Mouse (Mus musculus) embryonic facial prominence, embryonic 14.5 days (tissue): Measurements from ENCODE around the gene Srebf2. TPM values are rescaled to one million over a fixed set of nuclear protein-coding genes. Genes with fewer than 3 reads are reported as not detected.

Source experiments
- ATAC-seq: fragments of 200-750 bp; cut with Nextera tagmentation; 2 replicates; pipeline ENCODE4 v1.8.0; 2017; ENCODE audit warnings: low read depth, moderate number of reproducible peaks, moderate TSS enrichment
- DNase-seq: peaks from one replicate; pipeline ENCODE4 v3.0.0-alpha.2; 2015; ENCODE audit warnings: low spot score
- H3K27ac ChIP-seq: fragments of 300-500 bp; sonication (generic); replicated peaks from 2 replicates; pipeline ENCODE4 v1.5.1; 2014; ENCODE audit warnings: low read depth, mild to moderate bottlenecking, low read length, moderate library complexity
- H3K27me3 ChIP-seq: fragments of 300-500 bp; sonication (generic); replicated peaks from 2 replicates; pipeline ENCODE4 v1.6.1; 2014; ENCODE audit warnings: low read length; ENCODE audit not compliant: control insufficient read depth, insufficient read depth
- H3K36me3 ChIP-seq: fragments of 300-500 bp; sonication (generic); 2 replicates; pipeline ENCODE4 v1.6.1; 2014; ENCODE audit warnings: low read length, mixed read lengths; ENCODE audit not compliant: control insufficient read depth, insufficient read depth
- H3K4me1 ChIP-seq: fragments of 300-500 bp; sonication (generic); 2 replicates; pipeline ENCODE4 v1.6.1; 2014; ENCODE audit warnings: antibody characterized with exemption, low read length; ENCODE audit not compliant: control insufficient read depth, insufficient read depth
- H3K4me2 ChIP-seq: fragments of 300-500 bp; sonication (generic); 2 replicates; pipeline ENCODE4 v1.6.1; 2014; ENCODE audit warnings: low read depth, mild to moderate bottlenecking, low read length, moderate library complexity, mixed read lengths
- H3K4me3 ChIP-seq: fragments of 300-500 bp; sonication (generic); 2 replicates; pipeline ENCODE4 v1.5.1; 2014; ENCODE audit warnings: low read depth, mild to moderate bottlenecking, low read length
- H3K9ac ChIP-seq: fragments of 300-500 bp; sonication (generic); 2 replicates; pipeline ENCODE4 v1.6.1; 2014; ENCODE audit warnings: low read depth, mild to moderate bottlenecking, low read length, moderate library complexity, mixed read lengths
- H3K9me3 ChIP-seq: fragments of 300-500 bp; sonication (generic); 2 replicates; pipeline ENCODE4 v1.6.1; 2016; ENCODE audit warnings: low read length; ENCODE audit not compliant: control insufficient read depth
- WGBS: fragments of 180-500 bp; shearing (Covaris S2); extraction: QIAGEN DNeasy Blood & Tissue Kit; methylation state at CpG from one replicate; pipeline ENCODE4 v1.1.7; 2014; 5-methylcytosine and 5-hydroxymethylcytosine counted together
- polyA plus RNA-seq: library from polyadenylated mRNA; unstranded; fragments of >200 nt; fragmentation: Nextera tagmentation; extraction: Ambion mirVana; gene quantifications from 2 replicates; pipeline ENCODE4 v1.2.1, GENCODE M21; 2014

Srebf2 gene
- polyA plus RNA-seq, 1 experiment from 2014 or later = 99.2 TPM

DNA sequence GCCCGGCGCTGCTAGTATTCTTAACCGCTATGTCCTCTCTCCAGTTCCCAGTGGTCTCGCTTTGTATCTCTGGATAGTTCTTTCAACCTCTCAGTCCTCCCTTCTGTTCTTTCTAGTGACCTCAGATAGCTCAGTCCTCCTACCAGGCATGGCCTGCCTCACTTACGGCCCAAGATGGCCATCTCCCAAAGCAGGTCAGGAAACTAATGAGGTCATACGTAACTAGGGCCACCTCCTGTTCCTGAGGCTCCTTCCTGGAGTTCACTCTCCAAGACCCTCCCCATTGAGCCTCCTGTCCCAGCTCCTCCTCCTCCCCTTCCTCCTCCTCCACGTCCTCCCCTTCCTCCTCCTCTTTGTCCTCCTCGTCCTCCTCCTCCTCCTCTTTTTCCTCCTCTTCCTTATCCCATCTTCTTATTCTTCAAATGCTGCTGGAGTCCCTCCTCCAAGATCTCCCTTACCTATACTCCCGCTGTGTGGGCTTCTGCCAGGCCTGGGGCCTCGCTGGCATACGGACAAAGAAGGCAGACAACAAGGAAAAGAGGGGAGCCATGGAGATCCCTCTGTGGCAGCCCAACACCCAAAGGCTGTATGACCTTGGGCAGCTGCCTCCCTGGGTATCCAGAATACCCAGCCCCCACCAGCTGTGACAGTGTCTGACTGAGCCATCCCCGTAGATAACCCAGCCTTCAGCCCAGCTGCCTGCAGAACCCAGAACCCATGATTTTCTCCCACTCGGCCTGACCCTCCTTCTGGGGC lies 62.5 kb downstream of the Srebf2 start:
- Histone ChIP-seq H3K9ac (no peak overlapping the region), H3K4me1 (0 out of 2 replicates have a peak, but pooled peaks cover 3% of the 10 kb centered on the region), H3K27ac (no peak overlapping the region), H3K27me3 (peaks cover 93% of the 10 kb centered on the region), H3K4me2 (no peak overlapping the region), H3K36me3 (peaks cover 18% of the 10 kb centered on the region), H3K9me3 (no peaks in the 10 kb centered on the region), H3K4me3 (no peak overlapping the region)
- ATAC-seq (no peak), DNase-seq (no peak)
- 77% methylated on average over 13 of the region's 13 CpGs for WGBS

GRCm38 (mm10) chr15:82210801-82211200 lies 63.8 kb downstream of the Srebf2 start:
- WGBS = 50% methylated on average over 1 of the region's 1 CpGs
- Histone ChIP-seq H3K4me2 (no peak overlapping the region), H3K9me3 (no peaks in the 10 kb centered on the region), H3K4me3 (no peak overlapping the region), H3K27me3 (peaks cover 97% of the 10 kb centered on the region), H3K4me1 (0 out of 2 replicates have a peak, but pooled peaks cover 3% of the 10 kb centered on the region), H3K9ac (no peak overlapping the region), H3K36me3 (peaks cover 7% of the 10 kb centered on the region), H3K27ac (no peak overlapping the region)
- no peak for DNase-seq
- ATAC-seq = no peak

DNA sequence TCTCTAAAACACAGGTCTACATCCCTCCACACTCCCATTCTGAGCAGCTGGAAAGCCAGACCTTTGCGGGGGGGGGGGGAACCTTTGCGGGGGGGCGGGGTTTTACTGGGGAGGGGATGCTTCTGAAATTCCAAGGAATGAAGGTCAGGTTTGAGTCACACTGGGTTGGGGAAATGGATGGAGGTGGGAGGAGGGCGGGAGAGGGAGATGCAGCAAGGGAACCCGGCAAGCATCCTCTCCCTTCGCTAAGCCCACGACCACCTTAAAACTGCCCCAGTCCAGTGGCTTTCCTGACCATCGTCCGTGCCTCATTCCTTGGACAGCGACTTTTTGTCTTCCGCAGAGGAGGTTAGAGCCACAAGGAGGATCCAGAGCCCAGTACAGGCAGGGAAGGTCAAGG lies 64.3 kb downstream of the Srebf2 start:
- 0 out of 2 replicates have a peak, but pooled peaks cover 5% of the 10 kb centered on the region for H3K4me1 ChIP-seq
- H3K9ac ChIP-seq = no peak overlapping the region
- no peaks in the 10 kb centered on the region for H3K9me3 ChIP-seq
- H3K4me2 ChIP-seq = peak overlapping the region; percentile 85
- H3K4me3 ChIP-seq = peak overlapping the region; percentile 51; the same call in 1 of the 2 replicates
- 1% methylated on average over 8 of the region's 11 CpGs for WGBS
- H3K36me3 ChIP-seq = 0 out of 2 replicates have a peak, but pooled peaks cover 2% of the 10 kb centered on the region
- H3K27ac ChIP-seq = no peak overlapping the region
- H3K27me3 ChIP-seq = peaks cover 97% of the 10 kb centered on the region
- DNase-seq = no peak
- ATAC-seq = no peak

DNA sequence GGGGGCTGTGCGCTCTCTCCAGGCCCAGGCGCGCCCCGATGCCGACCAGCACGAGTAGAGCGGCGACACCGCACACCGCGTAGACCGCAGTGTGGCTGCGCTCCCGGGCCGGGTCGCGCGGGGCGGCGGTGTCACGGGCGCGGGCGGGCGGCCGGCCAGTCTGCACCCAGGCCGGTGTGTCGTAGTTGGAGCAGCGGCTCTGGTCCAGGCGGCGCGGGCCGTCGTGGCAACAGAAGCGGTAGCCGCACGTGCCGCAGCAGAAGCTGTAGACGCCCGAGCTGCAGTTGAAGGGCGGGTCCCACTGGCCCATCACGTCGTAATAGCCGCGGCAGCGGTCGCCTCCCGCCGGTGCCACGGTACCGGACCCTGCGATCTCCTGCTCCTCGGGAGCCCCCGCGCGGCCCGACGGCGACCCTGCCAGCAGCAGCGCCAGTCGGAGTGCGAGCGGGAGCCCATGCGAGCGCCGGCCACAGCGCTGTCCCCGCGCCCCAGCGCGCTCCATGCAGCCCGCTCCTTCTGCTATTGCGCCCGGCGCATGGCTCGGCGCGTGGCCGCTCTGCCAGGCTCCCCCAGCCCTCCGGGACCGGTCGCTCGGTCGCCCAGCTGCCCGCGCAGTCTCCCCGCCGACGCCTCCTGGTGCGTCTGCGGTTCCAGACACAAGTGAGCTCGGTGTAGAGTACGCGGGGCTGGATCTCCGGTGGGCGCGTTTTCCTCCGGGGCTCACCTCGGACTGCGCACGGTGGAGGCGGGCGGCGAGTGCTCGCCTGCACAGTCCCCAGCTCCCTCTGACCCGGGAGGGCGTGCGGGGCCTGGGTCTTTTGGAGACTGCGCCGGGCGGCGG lies 65.2 kb downstream of the Srebf2 start:
- peak overlapping the region; percentile 58 for H3K9ac ChIP-seq
- WGBS = under 1% methylated on average over 59 of the region's 112 CpGs
- H3K27me3 ChIP-seq = peaks cover 97% of the 10 kb centered on the region
- DNase-seq = no peak
- no peak overlapping the region for H3K27ac ChIP-seq
- H3K36me3 ChIP-seq = no peaks in the 10 kb centered on the region
- 0 out of 2 replicates have a peak, but pooled peaks cover 6% of the 10 kb centered on the region for H3K4me1 ChIP-seq
- peak overlapping the region; percentile 85 for H3K4me2 ChIP-seq
- H3K9me3 ChIP-seq = no peaks in the 10 kb centered on the region
- ATAC-seq = peak; percentile 42
- peak overlapping the region; percentile 51 for H3K4me3 ChIP-seq

DNA sequence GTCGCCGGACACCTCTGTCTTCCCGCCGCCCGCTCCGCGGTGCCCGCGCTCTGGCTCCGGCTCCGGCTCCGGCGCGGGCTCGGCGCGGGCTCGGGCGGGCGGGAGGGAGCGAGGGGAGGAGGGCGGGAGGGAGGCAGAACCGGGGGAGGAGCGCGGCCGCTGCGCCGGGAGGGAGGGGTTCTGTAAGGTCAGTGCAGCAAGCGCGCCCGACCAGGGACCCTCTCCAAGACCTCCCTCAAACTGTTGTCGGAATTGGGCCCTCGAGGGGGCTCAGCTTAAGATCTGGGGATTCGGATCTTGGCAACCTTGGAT lies 65.7 kb downstream of the Srebf2 start, which contains the start of gene Shisa8:
Gene Shisa8, minus strand, starts transcription at position 64 of the 312 bp plus-strand sequence.
- Histone ChIP-seq H3K4me2 (peak within 1 kb of the TSS; percentile 85), H3K27ac (no peak within 1 kb of the TSS), H3K4me1 (0 out of 2 replicates have a peak, but pooled peaks cover 6% of the 10 kb centered on the region), H3K9me3 (no peaks in the 10 kb centered on the region), H3K36me3 (no peaks in the 10 kb centered on the region), H3K4me3 (peak within 1 kb of the TSS; percentile 51), H3K9ac (peak within 1 kb of the TSS; percentile 58), H3K27me3 (peaks cover 93% of the 10 kb centered on the region)
- WGBS = under 1% methylated on average over 18 of the region's 34 CpGs
- ATAC-seq (no peak), DNase-seq (no peak)

DNA sequence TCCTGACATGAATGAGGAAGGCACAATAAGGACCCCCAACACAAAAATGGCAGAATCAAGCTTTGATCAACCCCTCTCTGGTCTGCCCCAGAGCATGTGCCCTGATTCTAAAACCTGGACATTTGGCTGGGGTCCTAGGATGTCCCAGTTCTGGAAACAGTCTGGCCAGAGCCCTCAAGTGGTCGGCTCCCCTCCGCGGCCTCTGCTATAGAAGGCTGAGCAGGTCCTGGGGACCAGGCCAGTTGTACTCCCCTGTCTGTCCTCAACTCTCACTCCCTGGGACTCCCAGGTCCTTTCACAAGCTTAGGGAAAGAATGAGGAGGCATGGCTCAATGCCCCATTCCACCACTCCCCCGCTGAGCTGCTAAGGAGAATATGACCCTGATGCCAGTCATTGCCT lies 66.2 kb downstream of the Srebf2 start:
- Histone ChIP-seq H3K27me3 (peaks cover 87% of the 10 kb centered on the region), H3K4me1 (0 out of 2 replicates have a peak, but pooled peaks cover 6% of the 10 kb centered on the region), H3K27ac (no peak overlapping the region), H3K9me3 (no peaks in the 10 kb centered on the region), H3K36me3 (no peaks in the 10 kb centered on the region), H3K9ac (no peak overlapping the region), H3K4me2 (peak overlapping the region; percentile 85; the same call in 1 of the 2 replicates), H3K4me3 (no peak overlapping the region)
- ATAC-seq = no peak
- no peak for DNase-seq
- 25% methylated on average over 4 of the region's 4 CpGs for WGBS

GRCm38 (mm10) chr15:82215332-82216046 lies 68.5 kb downstream of the Srebf2 start:
- 27% methylated on average over 11 of the region's 11 CpGs for WGBS
- H3K4me2 ChIP-seq = no peak overlapping the region
- ATAC-seq (no peak), DNase-seq (no peak)
- H3K4me3 ChIP-seq = no peak overlapping the region
- H3K9me3 ChIP-seq = no peaks in the 10 kb centered on the region
- no peak overlapping the region for H3K27ac ChIP-seq
- 0 out of 2 replicates have a peak, but pooled peaks cover 6% of the 10 kb centered on the region for H3K4me1 ChIP-seq
- no peaks in the 10 kb centered on the region for H3K36me3 ChIP-seq
- peaks cover 66% of the 10 kb centered on the region for H3K27me3 ChIP-seq
- no peak overlapping the region for H3K9ac ChIP-seq

- H3K27ac ChIP-seq = no peak overlapping the region
- no peak overlapping the region for H3K4me3 ChIP-seq
- WGBS = 42% methylated on average over 20 of the region's 20 CpGs
- H3K27me3 ChIP-seq = peaks cover 58% of the 10 kb centered on the region
- H3K9me3 ChIP-seq = no peaks in the 10 kb centered on the region
- DNase-seq (no peak), ATAC-seq (no peak)
- 0 out of 2 replicates have a peak, but pooled peaks cover 6% of the 10 kb centered on the region for H3K4me1 ChIP-seq
- no peak overlapping the region for H3K9ac ChIP-seq
- H3K36me3 ChIP-seq = no peaks in the 10 kb centered on the region
- H3K4me2 ChIP-seq = no peak overlapping the region
These were observed 69.3 kb downstream of the Srebf2 start for GRCm38 (mm10) chr15:82216142-82216827.
